Mouse (Mus musculus) urinary bladder, postnatal 36 days (tissue): ENCODE results near the gene Ppfibp1.
A peak's percentile ranks its signal among the peaks of the same experiment; 100 is the strongest.

Experiments used
- DNase-seq, 2 experiments: peaks; one replicate each; pipeline ENCODE4 v3.0.0; 2022; ENCODE audit warnings: low spot score in 2 of 2, mixed read lengths in 1 of 2

Ppfibp1 gene

GRCm38 (mm10) chr6:146958694-146959093, 70.4 kb downstream of the Ppfibp1 start:
- no peak for DNase-seq

GRCm38 (mm10) chr6:146959908-146960680, 71.8 kb downstream of the Ppfibp1 start:
- DNase-seq: peak in 1 of 2 experiments; percentile 49

GRCm38 (mm10) chr6:146960956-146961355, 72.7 kb downstream of the Ppfibp1 start:
- no peak for DNase-seq

GRCm38 (mm10) chr6:146961832-146962481, 73.7 kb downstream of the Ppfibp1 start:
- no peak for DNase-seq

- no peak for DNase-seq
These were observed 75.3 kb downstream of the Ppfibp1 start for GRCm38 (mm10) chr6:146963396-146964150.

- DNase-seq: no peak
These were observed 77.0 kb downstream of the Ppfibp1 start for GRCm38 (mm10) chr6:146965139-146965772.

GRCm38 (mm10) chr6:146966446-146967019, 78.2 kb downstream of the Ppfibp1 start:
- DNase-seq: no peak

GRCm38 (mm10) chr6:146967836-146968235, 79.5 kb downstream of the Ppfibp1 start:
- no peak for DNase-seq

GRCm38 (mm10) chr6:146970811-146971210, 82.5 kb downstream of the Ppfibp1 start:
- no peak for DNase-seq

GRCm38 (mm10) chr6:146971366-146971765, 83.1 kb downstream of the Ppfibp1 start:
- DNase-seq: no peak

- no peak for DNase-seq
These were observed 83.7 kb downstream of the Ppfibp1 start for GRCm38 (mm10) chr6:146972009-146972408.

- no peak for DNase-seq
These were observed 84.5 kb downstream of the Ppfibp1 start for GRCm38 (mm10) chr6:146972740-146973139.

GRCm38 (mm10) chr6:146973406-146973805, 85.1 kb downstream of the Ppfibp1 start:
- no peak for DNase-seq

GRCm38 (mm10) chr6:146973830-146974229, 85.5 kb downstream of the Ppfibp1 start:
- DNase-seq: no peak

- DNase-seq: no peak
These were observed 88.2 kb downstream of the Ppfibp1 start for GRCm38 (mm10) chr6:146976446-146976845.

- DNase-seq: no peak
These were observed 90.4 kb downstream of the Ppfibp1 start for GRCm38 (mm10) chr6:146978691-146979114.

GRCm38 (mm10) chr6:146979115-146979744, 90.9 kb downstream of the Ppfibp1 start:
- DNase-seq: no peak

GRCm38 (mm10) chr6:146979953-146980352, 91.7 kb downstream of the Ppfibp1 start:
- DNase-seq: no peak

GRCm38 (mm10) chr6:146981249-146981835, 93.1 kb downstream of the Ppfibp1 start:
- DNase-seq: no peak

- no peak for DNase-seq
These were observed 96.3 kb downstream of the Ppfibp1 start for GRCm38 (mm10) chr6:146984569-146984968.

GRCm38 (mm10) chr6:146994236-146994635, 105.9 kb downstream of the Ppfibp1 start:
- DNase-seq: peak in 1 of 2 experiments; percentile 44
